Mouse (Mus musculus): Measurements from ENCODE around the gene Gm11084. TPM values are rescaled to one million over a fixed set of nuclear protein-coding genes. Genes with fewer than 3 reads are reported as not detected.
"Not testable (repeated sequence)": the region's sequence is repeated elsewhere in the genome, so short reads cannot be mapped to it uniquely, and the experiment has no call there.

The Gm11084 gene
- polyA plus RNA-seq, 1 experiment from 2014 or later: not detected

DNA sequence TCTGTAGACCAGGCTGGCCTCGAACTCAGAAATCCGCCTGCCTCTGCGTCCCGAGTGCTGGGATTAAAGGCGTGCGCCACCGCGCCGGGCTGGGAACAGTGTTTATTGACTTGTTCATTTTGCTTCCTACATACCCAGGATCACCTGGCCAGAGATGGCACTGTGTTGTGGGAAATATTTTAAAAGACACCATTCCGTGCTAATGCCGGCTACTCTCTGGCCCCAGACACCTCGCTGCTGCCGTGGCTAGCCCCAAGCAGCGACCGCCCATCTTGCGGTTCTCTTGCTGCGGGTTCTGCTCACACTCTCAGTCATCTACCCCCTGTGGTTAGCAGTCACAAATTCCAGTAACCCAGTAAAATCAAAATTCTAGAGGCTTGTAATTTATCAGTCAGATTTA is 6.0 kb upstream of the Gm11084 start:
- H3K4me3 ChIP-seq: no peak overlapping the region
- peaks cover 20% of the 10 kb centered on the region for H3K36me3 ChIP-seq
- H3K4me2 ChIP-seq: no peak overlapping the region
- no peaks in the 10 kb centered on the region for H3K27me3 ChIP-seq (replicated peaks)
- peaks cover 19% of the 10 kb centered on the region for H3K4me1 ChIP-seq (replicated peaks)
- WGBS: 95% methylated on average over 17 of the region's 17 CpGs
- H3K9ac ChIP-seq: no peak overlapping the region
- peaks cover 13% of the 10 kb centered on the region for H3K9me3 ChIP-seq (replicated peaks)
- H3K27ac ChIP-seq (ENCODE audit: poor library complexity, severe bottlenecking): no peak overlapping the region
- no peak for ATAC-seq (ENCODE audit: insufficient number of reproducible peaks, low FRiP score)

DNA sequence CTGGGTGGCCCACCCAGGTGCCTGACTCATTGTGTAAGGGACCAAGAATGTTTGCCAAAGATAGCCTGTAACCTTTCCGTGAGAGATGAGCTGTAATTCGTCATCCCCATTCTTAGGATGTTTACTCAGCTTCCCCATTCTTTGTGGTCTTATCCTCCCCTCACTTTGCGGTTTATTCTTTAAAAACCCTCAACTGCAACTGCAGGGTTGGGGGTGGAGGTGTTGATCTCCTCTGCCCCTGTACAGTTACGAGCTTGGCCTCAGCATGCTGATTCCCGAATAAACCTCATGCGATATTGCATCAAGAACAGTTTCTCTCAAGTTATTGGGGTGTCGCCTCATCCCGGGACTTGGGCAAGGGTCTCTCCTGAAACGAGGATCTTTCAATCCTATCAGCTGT is 2.4 kb upstream of the Gm11084 start:
- peaks cover 21% of the 10 kb centered on the region for H3K36me3 ChIP-seq
- H3K4me2 ChIP-seq; H3K9ac ChIP-seq; ATAC-seq (ENCODE audit: insufficient number of reproducible peaks, low FRiP score); H3K4me3 ChIP-seq; H3K4me1 ChIP-seq (replicated peaks); H3K27me3 ChIP-seq (replicated peaks); H3K27ac ChIP-seq (ENCODE audit: poor library complexity, severe bottlenecking): not testable (repeated sequence)
- peaks cover 13% of the 10 kb centered on the region for H3K9me3 ChIP-seq (replicated peaks)
- WGBS: 87% methylated on average over 9 of the region's 9 CpGs

DNA sequence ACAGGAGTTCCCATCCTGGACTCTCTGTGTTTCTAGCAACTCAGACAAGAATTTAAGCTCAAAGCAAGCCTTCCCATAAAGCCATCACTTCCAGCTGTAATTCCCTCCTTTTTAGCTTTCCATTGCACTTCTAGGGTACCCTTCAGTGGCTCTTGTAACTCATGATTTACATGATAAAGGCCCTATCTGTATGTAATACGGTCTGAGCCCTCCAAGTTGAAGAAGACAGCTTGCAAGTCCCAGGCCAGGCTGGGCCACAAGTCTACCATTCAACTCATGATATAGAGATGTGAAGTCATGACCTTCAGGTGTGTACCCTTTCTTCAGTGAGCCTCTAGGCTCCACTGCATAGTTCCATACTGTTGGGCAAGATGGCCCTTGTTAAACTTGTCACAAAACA is 1.0 kb downstream of the Gm11084 start:
- peaks cover 21% of the 10 kb centered on the region for H3K36me3 ChIP-seq
- H3K27ac ChIP-seq (ENCODE audit: poor library complexity, severe bottlenecking): no peak overlapping the region
- H3K9me3 ChIP-seq (replicated peaks): peaks cover 13% of the 10 kb centered on the region
- ATAC-seq (ENCODE audit: insufficient number of reproducible peaks, low FRiP score): no peak
- H3K4me3 ChIP-seq: no peak overlapping the region
- no peaks in the 10 kb centered on the region for H3K4me1 ChIP-seq (replicated peaks)
- H3K27me3 ChIP-seq (replicated peaks): no peaks in the 10 kb centered on the region
- H3K4me2 ChIP-seq: no peak overlapping the region
- H3K9ac ChIP-seq: no peak overlapping the region
- 61% methylated on average over 1 of the region's 1 CpGs for WGBS

DNA sequence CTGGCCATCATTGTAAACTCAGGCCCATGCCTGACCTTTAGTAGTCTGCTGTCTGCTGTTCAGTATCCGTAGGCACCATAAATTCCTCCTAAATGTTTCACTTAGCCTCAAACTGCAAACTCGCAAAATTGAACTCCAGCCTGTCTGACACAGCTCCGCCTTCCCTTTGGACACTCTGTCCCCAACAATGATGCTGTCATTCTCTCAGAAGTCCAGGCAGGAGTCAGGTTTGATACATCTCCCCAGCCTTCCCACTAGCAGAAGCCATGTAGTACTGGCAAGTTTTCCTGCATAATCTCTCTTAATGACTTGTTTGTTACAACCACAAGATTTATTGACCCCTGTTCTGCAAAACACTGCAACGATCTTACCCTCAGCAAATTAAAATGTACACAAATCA is 1.7 kb downstream of the Gm11084 start:
- WGBS: 80% methylated on average over 4 of the region's 4 CpGs

DNA sequence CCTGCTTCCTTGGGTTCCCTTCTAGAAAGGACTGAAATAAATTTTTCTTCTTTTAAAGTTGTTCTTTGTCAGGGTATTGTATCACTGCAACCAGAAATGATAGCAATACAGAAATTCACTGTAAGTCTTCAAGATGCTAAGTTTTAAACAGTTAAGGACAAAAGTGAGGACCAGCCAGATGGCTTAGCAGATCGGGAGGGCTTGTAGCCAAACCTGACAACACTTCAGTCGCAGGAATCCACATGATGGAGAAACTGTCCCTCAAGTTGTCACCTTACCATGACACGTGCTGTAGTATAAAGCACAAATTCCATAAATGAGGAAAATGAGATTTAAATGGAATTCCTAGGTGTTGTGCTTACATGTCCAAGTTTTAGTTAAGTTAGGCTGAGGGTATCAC is 3.3 kb downstream of the Gm11084 start:
- Histone ChIP-seq H3K9ac (no peak overlapping the region), H3K27me3 (replicated peaks) (no peaks in the 10 kb centered on the region)
- WGBS: 82% methylated on average over 3 of the region's 3 CpGs

More for the DNA sequence above, 1.7 kb downstream of the Gm11084 start:
- peaks cover 11% of the 10 kb centered on the region for H3K9me3 ChIP-seq (replicated peaks)
- ATAC-seq (ENCODE audit: insufficient number of reproducible peaks, low FRiP score): no peak
- no peak overlapping the region for H3K27ac ChIP-seq (ENCODE audit: poor library complexity, severe bottlenecking)
- H3K4me1 ChIP-seq (replicated peaks): no peaks in the 10 kb centered on the region
- peaks cover 21% of the 10 kb centered on the region for H3K36me3 ChIP-seq
- H3K9ac ChIP-seq: no peak overlapping the region
- H3K4me2 ChIP-seq: no peak overlapping the region
- H3K4me3 ChIP-seq: no peak overlapping the region
- no peaks in the 10 kb centered on the region for H3K27me3 ChIP-seq (replicated peaks)

DNA sequence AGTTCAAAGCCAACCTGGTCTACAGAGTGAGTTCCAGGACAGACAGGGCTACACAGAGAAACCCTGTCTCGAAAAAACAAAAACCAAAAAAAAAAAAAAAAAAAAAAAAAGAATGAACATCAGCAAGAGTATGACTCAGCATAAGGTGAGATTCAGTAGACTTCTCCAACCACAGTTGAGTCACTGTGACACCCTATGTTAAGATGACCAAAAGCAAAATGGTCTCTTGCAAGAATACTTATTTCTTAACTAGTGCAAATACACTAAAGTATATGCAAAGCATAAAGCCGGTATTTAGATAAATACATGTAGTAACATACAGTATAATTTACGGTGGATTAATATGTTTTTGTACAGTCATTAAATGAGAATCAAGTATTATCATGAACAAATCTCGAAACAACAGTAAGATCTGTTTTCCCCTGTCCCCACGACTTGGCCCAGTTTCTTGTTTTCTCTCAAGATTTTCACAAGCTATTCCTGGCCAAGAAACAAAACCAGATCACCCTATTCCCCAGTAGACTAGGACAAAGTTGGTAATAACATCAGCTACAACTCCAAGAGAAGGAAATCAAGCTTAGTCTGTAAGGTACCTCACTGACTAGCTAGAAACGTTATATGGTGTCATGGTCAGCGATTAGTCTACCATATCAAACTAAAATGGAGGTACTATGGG is 4.3 kb downstream of the Gm11084 start:
- Histone ChIP-seq H3K4me3 (no peak overlapping the region), H3K4me1 (replicated peaks) (0 out of 2 replicates have a peak, but pooled peaks cover 1% of the 10 kb centered on the region), H3K27me3 (replicated peaks) (no peaks in the 10 kb centered on the region), H3K9ac (no peak overlapping the region), H3K9me3 (replicated peaks) (no peaks in the 10 kb centered on the region), H3K36me3 (no peaks in the 10 kb centered on the region), H3K27ac (ENCODE audit: poor library complexity, severe bottlenecking) (no peak overlapping the region), H3K4me2 (no peak overlapping the region)
- ATAC-seq (ENCODE audit: insufficient number of reproducible peaks, low FRiP score): no peak
- WGBS: 87% methylated on average over 7 of the region's 7 CpGs

More for the DNA sequence above, 3.3 kb downstream of the Gm11084 start:
- H3K36me3 ChIP-seq: peaks cover 8% of the 10 kb centered on the region; the same call in 1 of the 2 replicates
- no peaks in the 10 kb centered on the region for H3K4me1 ChIP-seq (replicated peaks)
- no peak overlapping the region for H3K4me3 ChIP-seq
- H3K27ac ChIP-seq (ENCODE audit: poor library complexity, severe bottlenecking): no peak overlapping the region
- no peak for ATAC-seq (ENCODE audit: insufficient number of reproducible peaks, low FRiP score)
- no peak overlapping the region for H3K4me2 ChIP-seq
- H3K9me3 ChIP-seq (replicated peaks): no peaks in the 10 kb centered on the region; the same call in 1 of the 2 replicates

DNA sequence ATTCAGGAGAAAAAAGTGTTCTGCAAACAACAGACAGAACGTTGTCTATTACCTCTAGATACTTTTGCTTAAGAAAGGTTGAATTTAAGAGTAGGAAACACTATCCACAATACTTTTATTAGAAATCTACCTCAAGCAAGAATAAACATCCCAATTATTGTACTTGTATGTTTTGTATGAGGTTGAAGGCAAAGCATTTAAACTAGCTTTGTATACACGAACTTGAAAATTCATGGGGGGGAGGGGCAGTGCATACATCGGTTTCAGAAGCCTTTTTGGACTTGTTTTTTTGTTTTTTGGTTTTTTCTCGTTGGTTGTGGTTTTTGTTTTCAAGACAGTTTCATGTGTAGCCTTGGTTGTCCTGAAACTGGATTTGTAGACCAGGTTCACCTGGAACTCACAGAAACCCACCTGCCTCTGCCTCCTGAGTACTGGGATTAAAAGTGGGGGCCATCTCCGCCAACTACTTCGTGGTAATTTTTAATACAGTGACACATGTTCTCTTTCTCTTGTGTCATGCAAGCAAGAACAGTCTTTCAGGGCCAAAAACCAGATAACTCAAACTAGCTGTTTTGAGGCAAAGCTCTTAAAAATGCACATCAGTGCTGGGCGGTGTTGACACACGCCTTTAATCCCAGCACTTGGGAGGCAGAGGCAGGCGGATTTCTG is 4.9 kb downstream of the Gm11084 start:
- no peak overlapping the region for H3K27ac ChIP-seq (ENCODE audit: poor library complexity, severe bottlenecking)

DNA sequence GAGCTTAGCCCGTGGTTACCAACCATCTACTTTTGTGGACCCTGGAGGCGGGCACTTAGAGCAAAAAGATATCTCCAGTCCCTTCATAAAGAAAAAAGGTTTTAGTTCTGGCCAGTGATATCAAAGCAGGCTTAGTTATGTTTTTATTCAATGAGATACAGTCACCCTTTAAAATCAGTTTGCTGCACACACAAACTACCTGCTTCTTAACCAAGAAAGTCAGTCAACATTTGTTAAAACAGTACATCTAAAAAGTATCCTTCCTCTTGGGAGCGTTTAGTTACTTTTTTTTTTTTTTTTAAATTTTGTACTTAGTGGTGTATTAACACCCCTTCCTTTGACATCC is 5.5 kb downstream of the Gm11084 start:
- ATAC-seq (ENCODE audit: insufficient number of reproducible peaks, low FRiP score): no peak
- Histone ChIP-seq H3K27ac (ENCODE audit: poor library complexity, severe bottlenecking) (peak overlapping the region; percentile 100), H3K36me3 (no peaks in the 10 kb centered on the region), H3K9me3 (replicated peaks) (no peaks in the 10 kb centered on the region), H3K4me1 (replicated peaks) (peaks cover 7% of the 10 kb centered on the region), H3K27me3 (replicated peaks) (no peaks in the 10 kb centered on the region), H3K9ac (peak overlapping the region; percentile 100), H3K4me2 (peak overlapping the region; percentile 71), H3K4me3 (peak overlapping the region; percentile 79)
- WGBS: 16% methylated on average over 3 of the region's 3 CpGs

More for the DNA sequence above, 4.9 kb downstream of the Gm11084 start:
- H3K4me2 ChIP-seq: no peak overlapping the region
- WGBS: 81% methylated on average over 9 of the region's 9 CpGs
- H3K4me3 ChIP-seq: no peak overlapping the region
- no peak for ATAC-seq (ENCODE audit: insufficient number of reproducible peaks, low FRiP score)
- H3K4me1 ChIP-seq (replicated peaks): peaks cover 5% of the 10 kb centered on the region
- H3K36me3 ChIP-seq: no peaks in the 10 kb centered on the region
- H3K27me3 ChIP-seq (replicated peaks): no peaks in the 10 kb centered on the region
- no peak overlapping the region for H3K9ac ChIP-seq
- no peaks in the 10 kb centered on the region for H3K9me3 ChIP-seq (replicated peaks)

DNA sequence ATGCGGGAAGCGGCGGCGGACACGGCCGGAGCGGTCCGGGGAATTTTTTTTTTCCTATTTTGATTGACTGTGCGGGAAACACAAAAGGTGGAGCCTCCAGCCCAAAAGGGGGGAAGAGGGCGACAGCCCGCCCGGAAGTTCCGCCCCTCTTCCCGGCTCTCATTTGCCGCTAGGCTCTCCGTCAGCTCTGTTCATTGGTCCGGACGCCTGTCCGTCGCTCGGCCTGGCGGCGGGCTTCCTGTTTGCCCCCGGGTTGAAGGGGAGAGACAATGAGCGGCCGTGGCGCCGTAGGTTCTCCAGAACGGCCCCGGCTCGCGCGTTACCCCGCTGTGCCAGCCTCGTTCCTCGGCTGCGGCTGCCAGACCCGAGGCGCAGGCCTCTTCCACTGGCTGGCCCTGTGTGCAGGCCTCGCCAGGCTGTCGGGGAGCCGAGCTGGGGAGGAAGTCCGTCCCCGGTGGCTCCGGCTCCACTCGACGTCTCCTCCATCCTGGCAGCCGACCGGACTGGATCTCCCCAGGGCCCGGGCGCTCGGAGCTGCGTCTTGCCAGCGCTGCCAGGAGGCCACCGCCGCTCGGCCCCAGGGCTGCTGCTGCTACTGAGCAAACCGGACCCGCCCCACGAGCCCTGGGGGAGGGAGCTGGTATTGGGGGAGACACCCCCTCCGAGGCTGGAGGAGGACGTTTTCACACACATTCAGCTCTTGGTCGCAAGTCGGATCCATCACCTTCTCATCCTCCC is 6.0 kb downstream of the Gm11084 start, which contains the start of gene Sp3:
Gene Sp3, minus strand, starts transcription at position 110 of the 738 bp plus-strand sequence.
- Histone ChIP-seq H3K4me3 (peak within 1 kb of the TSS; percentile 79), H3K27me3 (replicated peaks) (no peaks in the 10 kb centered on the region), H3K27ac (ENCODE audit: poor library complexity, severe bottlenecking) (peak within 1 kb of the TSS; percentile 100), H3K9ac (peak within 1 kb of the TSS; percentile 100), H3K36me3 (no peaks in the 10 kb centered on the region), H3K9me3 (replicated peaks) (no peaks in the 10 kb centered on the region), H3K4me2 (peak within 1 kb of the TSS; percentile 71), H3K4me1 (replicated peaks) (peaks cover 9% of the 10 kb centered on the region)
- peak; percentile 89 for ATAC-seq (ENCODE audit: insufficient number of reproducible peaks, low FRiP score)
- under 1% methylated on average over 63 of the region's 64 CpGs for WGBS

DNA sequence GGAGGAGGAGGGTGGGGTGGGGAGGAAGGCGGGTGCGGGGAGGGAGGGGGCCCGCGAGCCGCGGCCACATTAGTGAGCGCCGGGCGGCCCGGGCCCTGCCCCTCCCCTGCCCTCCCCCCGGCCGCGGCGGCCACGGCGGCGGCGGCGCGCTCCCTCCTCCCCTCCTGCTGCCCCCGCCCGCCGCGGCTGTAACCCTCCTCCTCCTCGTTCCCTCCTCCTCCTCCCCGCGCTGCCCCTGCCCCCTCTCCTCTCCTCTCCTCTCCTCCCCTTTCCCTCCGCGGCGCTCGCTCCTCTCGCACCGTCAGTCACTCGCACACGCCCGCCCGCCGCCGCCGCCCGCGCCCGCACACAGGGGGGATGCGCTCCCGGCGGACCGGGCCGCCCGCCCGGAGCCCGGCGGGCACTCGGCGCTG is 6.9 kb downstream of the Gm11084 start:
- Histone ChIP-seq H3K4me2 (peak overlapping the region; percentile 58), H3K36me3 (no peaks in the 10 kb centered on the region), H3K4me1 (replicated peaks) (peaks cover 9% of the 10 kb centered on the region), H3K9ac (peak overlapping the region; percentile 100), H3K9me3 (replicated peaks) (no peaks in the 10 kb centered on the region), H3K27me3 (replicated peaks) (no peaks in the 10 kb centered on the region), H3K27ac (ENCODE audit: poor library complexity, severe bottlenecking) (peak overlapping the region; percentile 100), H3K4me3 (peak overlapping the region; percentile 79)
- 0% methylated on average over 23 of the region's 54 CpGs for WGBS
- peak; percentile 79 for ATAC-seq (ENCODE audit: insufficient number of reproducible peaks, low FRiP score)
